Comparison of ENCODE assay signal across 37 mouse cellular contexts in genomic region chr4:73425903-73426302, GRCm38 (mm10). TPM values are rescaled to one million over a fixed set of nuclear protein-coding genes. Genes with fewer than 3 reads are reported as not detected.
DNase-seq lines count a peak whose midpoint lies in the region; ATAC-seq and TF ChIP-seq lines count a peak whose summit lies in the region.
"Had no signal": no experiment of that assay in that cellular context is flagged by ENCODE, and none has a peak within 500 bp of the region (broad histone marks: within the 10 kb centered on the region; RNA-seq: fewer than 3 reads in every experiment).

No protein-coding gene starts in this region.

- TF ChIP-seq POLR2A in brain, embryonic 14.5 days (IDR thresholded peaks at IDR 0.05; ENCODE audit: borderline replicate concordance, extremely low read depth, insufficient read depth, insufficient read length, poor library complexity, severe bottlenecking): no peak

- H3K27me3 ChIP-seq in forebrain, embryonic 15.5 days: no peaks in the 10 kb centered on the region
- H3K27me3 ChIP-seq in forebrain, embryonic 10.5 days (ENCODE audit: poor library complexity, severe bottlenecking): no peaks in the 10 kb centered on the region
- no peaks in the 10 kb centered on the region for H3K27me3 ChIP-seq in forebrain, postnatal 0 days (ENCODE audit: insufficient read depth, low read length)
- H3K27me3 ChIP-seq: embryonic facial prominence, embryonic 13.5 days; heart, embryonic 13.5 days had no signal

- no peak for DNase-seq in forebrain, embryonic 10.5 days (ENCODE audit: extremely low spot score, low spot score)
- peak; percentile 25 for DNase-seq in brain, adult 2 months (ENCODE audit: low read depth, low spot score)
- peak; percentile 45 for DNase-seq in brain, embryonic 14.5 days (ENCODE audit: low read depth)
- DNase-seq in forebrain, postnatal 0 days: peak; percentile 8
- no peak for DNase-seq in urinary bladder, postnatal 36 days (ENCODE audit: low spot score in 2 of 2)
- no peak for DNase-seq in adrenal gland, postnatal 25 days
- DNase-seq: adrenal gland, adult 2 months; adrenal gland, postnatal 14 days; cerebellum, adult 11-12 months; cerebellum, adult 8-10 months; cerebellum, postnatal 10 days; cerebellum, postnatal 36 days; embryo, embryonic 11 days; gastrocnemius, postnatal 10 days; gastrocnemius, postnatal 36 days; heart, adult 2 months; heart, postnatal 14 days; heart, postnatal 4 days; kidney, adult 2 months had no signal

- TF ChIP-seq CTCF in brain, embryonic 14.5 days (IDR thresholded peaks at IDR 0.05; ENCODE audit: borderline replicate concordance, extremely low read depth, insufficient read depth, insufficient read length): no peak
- TF ChIP-seq CTCF in forebrain, postnatal 0 days (IDR thresholded peaks at IDR 0.05; ENCODE audit: low read depth): no peak

- 0 out of 2 replicates have a peak, but pooled peaks have one; percentile 67 for ATAC-seq in forebrain, embryonic 15.5 days (replicated peaks)
- peak; percentile 91 for ATAC-seq in forebrain, postnatal 0 days
- ATAC-seq: CD4-positive, CD25-positive, alpha-beta regulatory T cell, adult 4 months; hindbrain, postnatal 0 days; inflammation-experienced regulatory T-cells, adult 6 months; intestine, embryonic 16.5 days had no signal

- no peak overlapping the region for H3K27ac ChIP-seq in forebrain, embryonic 15.5 days (replicated peaks)
- H3K27ac ChIP-seq in forebrain, embryonic 10.5 days: no peak overlapping the region
- no peak overlapping the region for H3K27ac ChIP-seq in forebrain, postnatal 0 days (ENCODE audit: low read depth, low read length)
- H3K27ac ChIP-seq: embryonic facial prominence, embryonic 10.5 days; embryonic facial prominence, embryonic 13.5 days; heart, adult 2 months; heart, embryonic 10.5 days; heart, embryonic 13.5 days; hindbrain, embryonic 14.5 days; hindbrain, postnatal 0 days had no signal

- no peaks in the 10 kb centered on the region for H3K36me3 ChIP-seq in forebrain, embryonic 15.5 days
- H3K36me3 ChIP-seq in forebrain, embryonic 10.5 days (replicated peaks): no peaks in the 10 kb centered on the region
- no peaks in the 10 kb centered on the region for H3K36me3 ChIP-seq in forebrain, postnatal 0 days (ENCODE audit: insufficient read depth)
- H3K36me3 ChIP-seq: embryonic facial prominence, embryonic 10.5 days; embryonic facial prominence, embryonic 13.5 days; heart, embryonic 10.5 days; heart, embryonic 13.5 days had no signal

- no peak overlapping the region for H3K4me2 ChIP-seq in forebrain, embryonic 15.5 days (replicated peaks)
- no peak overlapping the region for H3K4me2 ChIP-seq in forebrain, postnatal 0 days (ENCODE audit: low read depth)
- H3K4me2 ChIP-seq: embryonic facial prominence, embryonic 13.5 days; heart, embryonic 13.5 days; hindbrain, embryonic 14.5 days had no signal

- no peak overlapping the region for H3K4me3 ChIP-seq in forebrain, embryonic 15.5 days
- no peak overlapping the region for H3K4me3 ChIP-seq in forebrain, embryonic 10.5 days
- no peak overlapping the region for H3K4me3 ChIP-seq in forebrain, postnatal 0 days (ENCODE audit: low read depth, low read length)
- H3K4me3 ChIP-seq: embryonic facial prominence, embryonic 10.5 days; embryonic facial prominence, embryonic 13.5 days; erythroblast, embryonic 14.5 days; heart, adult 2 months; heart, embryonic 10.5 days; heart, embryonic 13.5 days had no signal

- WGBS in forebrain, embryonic 15.5 days: 69% methylated on average over 3 of the region's 3 CpGs
- WGBS in forebrain, embryonic 10.5 days: 90% methylated on average over 3 of the region's 3 CpGs
- WGBS in forebrain, postnatal 0 days: 68% methylated on average over 3 of the region's 3 CpGs

- no peaks in the 10 kb centered on the region for H3K4me1 ChIP-seq in forebrain, embryonic 15.5 days
- no peaks in the 10 kb centered on the region for H3K4me1 ChIP-seq in forebrain, embryonic 10.5 days
- no peaks in the 10 kb centered on the region for H3K4me1 ChIP-seq in forebrain, postnatal 0 days (ENCODE audit: insufficient read depth)
- H3K4me1 ChIP-seq: embryonic facial prominence, embryonic 10.5 days; embryonic facial prominence, embryonic 13.5 days; heart, embryonic 10.5 days; heart, embryonic 13.5 days had no signal

- no peak overlapping the region for H3K9ac ChIP-seq in forebrain, embryonic 15.5 days (replicated peaks)
- H3K9ac ChIP-seq in forebrain, postnatal 0 days: no peak overlapping the region
- H3K9ac ChIP-seq: embryonic facial prominence, embryonic 13.5 days; heart, embryonic 13.5 days; hindbrain, embryonic 14.5 days had no signal

- no peaks in the 10 kb centered on the region for H3K9me3 ChIP-seq in forebrain, embryonic 15.5 days
- H3K9me3 ChIP-seq in forebrain, embryonic 10.5 days: no peaks in the 10 kb centered on the region
- H3K9me3 ChIP-seq in forebrain, postnatal 0 days (ENCODE audit: low read length): no peaks in the 10 kb centered on the region
- H3K9me3 ChIP-seq: embryonic facial prominence, embryonic 10.5 days; embryonic facial prominence, embryonic 13.5 days; heart, embryonic 10.5 days; heart, embryonic 13.5 days had no signal

RNA-seq across cellular contexts. Expression of gene Gm11487, which starts 21.0 kb away (rescaled TPM):
- not detected in 2 replicates for polyA plus RNA-seq in forebrain, embryonic 15.5 days (2015; fragmentation: Nextera tagmentation; extraction: Ambion mirVana)
- not detected in 2 replicates for polyA plus RNA-seq in forebrain, embryonic 10.5 days (2016; fragmentation: Nextera tagmentation; extraction: Ambion mirVana)
- not detected in 2 replicates for polyA plus RNA-seq in brain, embryonic 14.5 days (2012; rRNA removed)
- not detected in 2 replicates for total RNA-seq in forebrain, postnatal 0 days (2014; rRNA removed)
- polyA plus RNA-seq in forebrain, postnatal 0 days (2015; fragmentation: Nextera tagmentation; extraction: Ambion mirVana): not detected in 2 replicates
- total RNA-seq in adrenal gland, postnatal 25 days (2021): not detected in 2 replicates
- total RNA-seq: adrenal gland, adult 2 months; adrenal gland, postnatal 14 days; gastrocnemius, adult 18-20 months; gastrocnemius, postnatal 10 days; gastrocnemius, postnatal 36 days; granulocyte monocyte progenitor cell, adult 5-6 weeks; heart, adult 2 months; heart, postnatal 14 days; heart, postnatal 4 days; hindbrain, postnatal 0 days; MEL had no signal
- polyA plus RNA-seq: adrenal gland, adult 2 months; C2C12; CD4-positive, CD25-positive, alpha-beta regulatory T cell, adult 4 months; cortical plate, adult 2 months; embryonic facial prominence, embryonic 10.5 days; embryonic facial prominence, embryonic 13.5 days; erythroblast, embryonic 14.5 days; heart, adult 2 months; heart, embryonic 10.5 days; heart, embryonic 13.5 days; heart, embryonic 16.5 days; hindbrain, embryonic 11.5 days; hindbrain, embryonic 14.5 days; hindbrain, postnatal 0 days; inflammation-experienced regulatory T-cells, adult 6 months; intestine, embryonic 16.5 days; kidney, adult 2 months had no signal

Comparison
In these comparisons a context has a peak if more than half of its experiments do, and no peak if none do; other contexts are left out.
1. DNase-seq: peak in brain, adult 2 months (single experiment), brain, embryonic 14.5 days (single experiment) and forebrain, postnatal 0 days (single experiment); none in forebrain, embryonic 10.5 days (single experiment), urinary bladder, postnatal 36 days (0 of 2) and adrenal gland, postnatal 25 days (single experiment).